Comparison of ENCODE assay signal across 27 mouse cellular contexts in genomic region chr9:88025936-88026335, GRCm38 (mm10).
"Had no signal": no experiment of that assay in that cellular context is flagged by ENCODE, and none has a peak within 500 bp of the region (broad histone marks: within the 10 kb centered on the region; RNA-seq: fewer than 3 reads in every experiment).

No protein-coding gene starts in this region.

- H3K4me1 ChIP-seq: embryonic facial prominence, embryonic 12.5 days; embryonic facial prominence, embryonic 13.5 days; embryonic facial prominence, embryonic 15.5 days; forebrain, embryonic 10.5 days; forebrain, embryonic 12.5 days; forebrain, embryonic 13.5 days; forebrain, embryonic 15.5 days had no signal

- H3K9ac ChIP-seq: embryonic facial prominence, embryonic 12.5 days; embryonic facial prominence, embryonic 13.5 days; embryonic facial prominence, embryonic 15.5 days; forebrain, embryonic 12.5 days; forebrain, embryonic 13.5 days; forebrain, embryonic 15.5 days; forebrain, postnatal 0 days had no signal

- DNase-seq: cerebellum, adult 8-10 months; cerebellum, adult 9-10 months; cerebellum, adult 9-11 months; cerebellum, postnatal 10 days; cerebellum, postnatal 14 days; cerebellum, postnatal 25 days; cerebellum, postnatal 36 days; embryo, embryonic 11 days; forebrain, postnatal 0 days; gastrocnemius, adult 2 months; gastrocnemius, postnatal 10 days; gastrocnemius, postnatal 14 days; gastrocnemius, postnatal 25 days; gastrocnemius, postnatal 36 days; heart, adult 11 months; heart, adult 18-20 months; heart, adult 2 months had no signal

- ATAC-seq: forebrain, embryonic 13.5 days; forebrain, embryonic 14.5 days; forebrain, embryonic 15.5 days; forebrain, embryonic 16.5 days; forebrain, postnatal 0 days had no signal

- H3K27me3 ChIP-seq: embryonic facial prominence, embryonic 12.5 days; embryonic facial prominence, embryonic 13.5 days; embryonic facial prominence, embryonic 15.5 days; forebrain, embryonic 12.5 days; forebrain, embryonic 13.5 days; forebrain, embryonic 15.5 days had no signal

- H3K4me3 ChIP-seq: embryonic facial prominence, embryonic 12.5 days; embryonic facial prominence, embryonic 13.5 days; embryonic facial prominence, embryonic 15.5 days; erythroblast, embryonic 14.5 days; forebrain, embryonic 10.5 days; forebrain, embryonic 12.5 days; forebrain, embryonic 13.5 days; forebrain, embryonic 15.5 days; gastrocnemius, adult 2 months; heart, adult 2 months had no signal

- H3K36me3 ChIP-seq: embryonic facial prominence, embryonic 12.5 days; embryonic facial prominence, embryonic 13.5 days; embryonic facial prominence, embryonic 15.5 days; forebrain, embryonic 10.5 days; forebrain, embryonic 12.5 days; forebrain, embryonic 15.5 days had no signal

- H3K4me2 ChIP-seq: embryonic facial prominence, embryonic 12.5 days; embryonic facial prominence, embryonic 13.5 days; embryonic facial prominence, embryonic 15.5 days; forebrain, embryonic 12.5 days; forebrain, embryonic 13.5 days; forebrain, embryonic 15.5 days had no signal

- H3K27ac ChIP-seq: embryonic facial prominence, embryonic 12.5 days; embryonic facial prominence, embryonic 13.5 days; embryonic facial prominence, embryonic 15.5 days; forebrain, embryonic 10.5 days; forebrain, embryonic 12.5 days; forebrain, embryonic 13.5 days; forebrain, embryonic 15.5 days; gastrocnemius, adult 2 months; heart, adult 2 months had no signal

- H3K9me3 ChIP-seq: embryonic facial prominence, embryonic 12.5 days; embryonic facial prominence, embryonic 13.5 days; embryonic facial prominence, embryonic 15.5 days; forebrain, embryonic 10.5 days; forebrain, embryonic 12.5 days; forebrain, embryonic 13.5 days; forebrain, embryonic 15.5 days had no signal
